ENCODE assay signal across 18 mouse cellular contexts in the genomic region with DNA sequence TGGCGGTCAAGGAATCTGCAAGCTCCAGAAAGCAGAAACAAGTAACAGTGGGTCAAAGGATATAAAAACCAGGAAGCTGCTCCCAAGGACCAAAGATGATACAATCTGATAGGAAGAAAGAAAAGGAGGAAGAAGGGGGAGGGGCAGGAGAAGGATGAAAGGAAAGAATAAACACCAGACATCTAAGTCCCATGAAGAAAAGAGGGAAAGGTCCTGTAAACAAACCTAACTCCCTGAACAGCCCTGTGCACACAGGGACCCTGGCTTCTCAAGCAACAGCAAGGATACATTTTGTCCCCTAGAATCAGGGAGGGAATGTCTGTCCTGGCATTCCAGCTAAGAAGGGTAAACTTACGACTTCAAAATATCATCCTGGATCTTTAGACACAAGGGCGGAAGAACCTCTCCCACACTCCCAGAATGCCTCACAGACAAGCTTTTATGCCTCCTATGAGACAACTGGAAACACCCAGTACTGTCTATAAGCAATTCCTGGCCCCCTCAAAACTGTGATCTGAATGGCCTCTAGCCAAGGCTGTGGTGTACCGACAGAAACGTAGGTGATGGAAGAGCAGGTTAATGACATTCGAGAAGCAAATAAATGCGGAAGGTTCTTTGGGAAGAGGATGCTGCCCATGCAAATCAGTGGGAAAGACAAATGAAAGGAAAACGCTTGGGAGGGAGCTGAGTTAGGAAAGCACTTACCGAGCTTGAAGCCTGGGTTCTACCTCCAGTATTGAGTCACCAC.
DNase-seq lines count a peak whose midpoint lies in the region; ATAC-seq and TF ChIP-seq lines count a peak whose summit lies in the region.
"Had no signal": no experiment of that assay in that cellular context is flagged by ENCODE, and none has a peak within 500 bp of the region (broad histone marks: within the 10 kb centered on the region; RNA-seq: fewer than 3 reads in every experiment).

No protein-coding gene starts in this region.

- WGBS in heart, embryonic 10.5 days = 48% methylated on average over 9 of the region's 9 CpGs
- 45% methylated on average over 9 of the region's 9 CpGs for WGBS in kidney, adult 2 months
- WGBS in midbrain, embryonic 11.5 days = 57% methylated on average over 9 of the region's 9 CpGs
- 67% methylated on average over 9 of the region's 9 CpGs for WGBS in midbrain, embryonic 14.5 days

- no peak for TF ChIP-seq POLR2A in kidney, adult 2 months (IDR thresholded peaks at IDR 0.05; ENCODE audit: low read depth, low read length)

- H3K9me3 ChIP-seq in heart, embryonic 10.5 days = no peaks in the 10 kb centered on the region
- H3K9me3 ChIP-seq in midbrain, embryonic 11.5 days (ENCODE audit: control insufficient read depth, low read length) = no peaks in the 10 kb centered on the region
- no peaks in the 10 kb centered on the region for H3K9me3 ChIP-seq in midbrain, embryonic 14.5 days (ENCODE audit: control insufficient read depth, low read length)
- H3K9me3 ChIP-seq: embryonic facial prominence, embryonic 13.5 days had no signal

- H3K4me3 ChIP-seq in heart, embryonic 10.5 days = no peak overlapping the region
- H3K4me3 ChIP-seq in kidney, adult 2 months (ENCODE audit: insufficient read depth, low read depth, low read length) = no peak overlapping the region
- H3K4me3 ChIP-seq in midbrain, embryonic 11.5 days (ENCODE audit: low read depth, low read length) = no peak overlapping the region
- H3K4me3 ChIP-seq in midbrain, embryonic 14.5 days (replicated peaks; ENCODE audit: low read depth, low read length) = no peak overlapping the region
- H3K4me3 ChIP-seq: embryonic facial prominence, embryonic 13.5 days had no signal

- no peak overlapping the region for H3K9ac ChIP-seq in midbrain, embryonic 11.5 days (ENCODE audit: low read length)
- H3K9ac ChIP-seq in midbrain, embryonic 14.5 days (replicated peaks; ENCODE audit: low read length) = no peak overlapping the region
- H3K9ac ChIP-seq: embryonic facial prominence, embryonic 13.5 days; hindbrain, embryonic 14.5 days had no signal

- ATAC-seq in midbrain, embryonic 11.5 days (ENCODE audit: low FRiP score) = no peak
- ATAC-seq in midbrain, embryonic 14.5 days (ENCODE audit: low FRiP score, low TSS enrichment) = no peak
- ATAC-seq: Patski had no signal

- H3K4me2 ChIP-seq in midbrain, embryonic 11.5 days = no peak overlapping the region
- H3K4me2 ChIP-seq in midbrain, embryonic 14.5 days (ENCODE audit: low read length) = no peak overlapping the region
- H3K4me2 ChIP-seq: embryonic facial prominence, embryonic 13.5 days; hindbrain, embryonic 14.5 days; liver, embryonic 11.5 days had no signal

- no peaks in the 10 kb centered on the region for H3K36me3 ChIP-seq in heart, embryonic 10.5 days
- no peaks in the 10 kb centered on the region for H3K36me3 ChIP-seq in kidney, adult 2 months (ENCODE audit: control insufficient read depth, insufficient read depth, low read length)
- H3K36me3 ChIP-seq in midbrain, embryonic 11.5 days (ENCODE audit: control insufficient read depth, insufficient read depth, low read length) = no peaks in the 10 kb centered on the region
- no peaks in the 10 kb centered on the region for H3K36me3 ChIP-seq in midbrain, embryonic 14.5 days (ENCODE audit: control insufficient read depth, insufficient read depth, low read length)
- H3K36me3 ChIP-seq: embryonic facial prominence, embryonic 13.5 days had no signal

- peak overlapping the region; percentile 65 for H3K27ac ChIP-seq in heart, embryonic 10.5 days
- H3K27ac ChIP-seq in kidney, adult 2 months (ENCODE audit: insufficient read depth, low read depth, low read length) = peak overlapping the region; percentile 48; the same call in 1 of the 2 replicates
- no peak overlapping the region for H3K27ac ChIP-seq in midbrain, embryonic 11.5 days (ENCODE audit: low read depth, low read length)
- H3K27ac ChIP-seq in midbrain, embryonic 14.5 days (replicated peaks; ENCODE audit: low read depth, low read length) = no peak overlapping the region
- H3K27ac ChIP-seq: embryonic facial prominence, embryonic 13.5 days; hindbrain, embryonic 14.5 days had no signal

- peaks cover 49% of the 10 kb centered on the region for H3K4me1 ChIP-seq in heart, embryonic 10.5 days
- H3K4me1 ChIP-seq in kidney, adult 2 months (ENCODE audit: control insufficient read depth, insufficient read depth, low read length) = 0 out of 2 replicates have a peak, but pooled peaks cover 3% of the 10 kb centered on the region
- H3K4me1 ChIP-seq in midbrain, embryonic 11.5 days (ENCODE audit: control insufficient read depth, insufficient read depth, low read length) = no peaks in the 10 kb centered on the region
- no peaks in the 10 kb centered on the region for H3K4me1 ChIP-seq in midbrain, embryonic 14.5 days (ENCODE audit: control insufficient read depth, insufficient read depth, low read length)

- no peak for DNase-seq in heart, embryonic 10.5 days (ENCODE audit: low spot score)
- no peak for DNase-seq in heart, postnatal 4 days
- DNase-seq in kidney, adult 2 months = no peak
- DNase-seq in kidney, adult 8-10 months = no peak
- DNase-seq in midbrain, embryonic 11.5 days (ENCODE audit: low spot score, missing footprints) = peak; percentile 85
- no peak for DNase-seq in midbrain, embryonic 14.5 days
- peak; percentile 27 for DNase-seq in lung, postnatal 14 days
- no peak for DNase-seq in thymus, postnatal 10 days (ENCODE audit: low spot score in 2 of 2)
- DNase-seq: B cell, adult 2 months; cerebellum, adult 18-20 months; gastrocnemius, postnatal 36 days; kidney, postnatal 10 days; left cerebral cortex, postnatal 4 days; thymus, postnatal 14 days had no signal

- no peak for TF ChIP-seq CTCF in kidney, adult 2 months (conservative IDR thresholded peaks at IDR 0.05; ENCODE audit: insufficient read depth, insufficient read length, low read depth, low read length)

- H3K27me3 ChIP-seq in heart, embryonic 10.5 days (ENCODE audit: insufficient read depth, poor library complexity, severe bottlenecking) = no peaks in the 10 kb centered on the region
- no peaks in the 10 kb centered on the region for H3K27me3 ChIP-seq in kidney, adult 2 months (replicated peaks; ENCODE audit: control insufficient read depth, insufficient read depth, low read length)
- no peaks in the 10 kb centered on the region for H3K27me3 ChIP-seq in midbrain, embryonic 11.5 days (ENCODE audit: control insufficient read depth, insufficient read depth, low read length)
- no peaks in the 10 kb centered on the region for H3K27me3 ChIP-seq in midbrain, embryonic 14.5 days (ENCODE audit: control insufficient read depth, insufficient read depth, low read length)
- H3K27me3 ChIP-seq: embryonic facial prominence, embryonic 13.5 days; Patski had no signal

Comparison
In these comparisons a context has a peak if more than half of its experiments do, and no peak if none do; other contexts are left out.
1. DNase-seq: peak in midbrain, embryonic 11.5 days (single experiment) and lung, postnatal 14 days (single experiment); none in heart, embryonic 10.5 days (single experiment), heart, postnatal 4 days (single experiment), kidney, adult 2 months (single experiment), kidney, adult 8-10 months (0 of 2), midbrain, embryonic 14.5 days (single experiment) and thymus, postnatal 10 days (0 of 2).
2. H3K27ac ChIP-seq: peak in heart, embryonic 10.5 days (single experiment) and kidney, adult 2 months (single experiment); none in midbrain, embryonic 11.5 days (single experiment) and midbrain, embryonic 14.5 days (single experiment).